Mouse (Mus musculus) embryo, embryonic 9.5 days (tissue): ENCODE measurements around the gene Kcnk4.

ENCODE experiments used
- DNase-seq: peaks from one replicate; pipeline ENCODE4 v3.0.0-alpha.2; 2017; ENCODE audit errors: extremely low spot score

Kcnk4 gene

GRCm38 (mm10) chr19:6934195-6934977, at the start of gene Kcnk4:
TSS of gene Kcnk4 (minus strand) at chr19:6934515.
- DNase-seq = no peak

- no peak for DNase-seq
These were observed 49.3 kb upstream of the Kcnk4 start for GRCm38 (mm10) chr19:6983621-6984020.

GRCm38 (mm10) chr19:6981465-6981864, 47.1 kb upstream of the Kcnk4 start:
- DNase-seq = no peak

GRCm38 (mm10) chr19:6980381-6981093, 46.2 kb upstream of the Kcnk4 start, which contains the start of gene Fkbp2:
TSS of gene Fkbp2 (minus strand) at chr19:6980501.
- DNase-seq = peak; percentile 99

- DNase-seq = peak; percentile 100
These were observed 45.4 kb upstream of the Kcnk4 start for GRCm38 (mm10) chr19:6979486-6980380.

- peak; percentile 60 for DNase-seq
These were observed 44.7 kb upstream of the Kcnk4 start for GRCm38 (mm10) chr19:6979001-6979479.

- no peak for DNase-seq
These were observed 44.3 kb upstream of the Kcnk4 start for GRCm38 (mm10) chr19:6978639-6978974.

GRCm38 (mm10) chr19:6977759-6978638, 43.7 kb upstream of the Kcnk4 start:
- DNase-seq = no peak

- peak; percentile 77 for DNase-seq
These were observed 41.5 kb upstream of the Kcnk4 start, which contains the start of gene Plcb3 for GRCm38 (mm10) chr19:6975537-6976521. TSS of gene Plcb3 (minus strand) at chr19:6976470.

- peak; percentile 95 for DNase-seq
These were observed 40.2 kb upstream of the Kcnk4 start, which contains the start of gene Ppp1r14b for GRCm38 (mm10) chr19:6974211-6975205. TSS of gene Ppp1r14b (plus strand) at chr19:6974968.

- no peak for DNase-seq
These were observed 39.4 kb upstream of the Kcnk4 start for GRCm38 (mm10) chr19:6973581-6974190.

- no peak for DNase-seq
These were observed 38.1 kb upstream of the Kcnk4 start for GRCm38 (mm10) chr19:6972247-6972917.

GRCm38 (mm10) chr19:6971644-6972043, 37.3 kb upstream of the Kcnk4 start:
- DNase-seq = no peak

- no peak for DNase-seq
These were observed 36.3 kb upstream of the Kcnk4 start for GRCm38 (mm10) chr19:6970460-6971085.

GRCm38 (mm10) chr19:6969665-6970381, 35.5 kb upstream of the Kcnk4 start:
- DNase-seq = peak; percentile 81

GRCm38 (mm10) chr19:6969291-6969664, 35.0 kb upstream of the Kcnk4 start:
- no peak for DNase-seq
